Mouse (Mus musculus): ENCODE measurements around the gene Kcnh4.
A peak's percentile ranks its signal among the peaks of the same experiment; 100 is the strongest.
"Not testable (repeated sequence)": the region's sequence is repeated elsewhere in the genome, so short reads cannot be mapped to it uniquely, and the experiment has no call there.

The Kcnh4 gene

DNA sequence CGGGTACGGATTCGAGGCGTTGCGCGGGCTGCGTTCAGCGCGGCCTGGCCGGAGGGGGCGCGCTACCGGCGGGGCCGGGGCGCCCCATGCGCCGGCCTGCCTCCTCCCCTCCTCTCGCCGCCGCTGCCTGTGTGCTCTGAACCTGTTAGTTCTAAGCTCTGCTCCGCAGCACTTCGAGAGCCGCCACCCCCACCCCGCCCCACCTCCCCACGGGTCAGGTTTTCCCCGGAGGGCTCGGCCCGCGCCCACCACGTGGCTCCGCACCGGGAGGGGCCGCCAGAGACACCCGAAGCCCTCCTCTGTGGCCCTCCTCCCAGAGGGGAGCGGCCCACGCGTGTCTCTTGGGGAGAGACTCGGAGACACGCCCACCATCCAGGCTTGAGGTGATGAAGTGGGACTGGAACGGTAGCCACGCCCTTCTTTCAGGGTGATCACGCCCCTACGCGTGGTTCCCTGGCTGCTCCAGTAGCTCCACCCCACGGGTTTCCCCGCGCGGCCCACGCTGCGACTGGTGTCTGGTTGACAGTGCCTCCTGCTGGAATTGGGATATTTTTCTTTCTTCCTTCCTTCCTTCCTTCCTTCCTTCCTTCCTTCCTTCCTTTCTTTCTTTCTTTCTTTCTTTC, at the start of gene Kcnh4:
TSS of gene Kcnh4 (minus strand) at position 332 of the 623 bp plus-strand sequence.
- no peaks in the 10 kb centered on the region for H3K36me3 ChIP-seq (ENCODE audit: control insufficient read depth, insufficient read depth, low read length, poor library complexity, severe bottlenecking)
- H3K27me3 ChIP-seq (ENCODE audit: control insufficient read depth, insufficient read depth, low read length, poor library complexity, severe bottlenecking) = no peaks in the 10 kb centered on the region
- peak; percentile 95 for DNase-seq (ENCODE audit: low read depth, low spot score)

GRCm38 (mm10) chr11:100806380-100807305, 46.9 kb upstream of the Kcnh4 start:
- Histone ChIP-seq H3K27me3 (ENCODE audit: control insufficient read depth, insufficient read depth, low read length, poor library complexity, severe bottlenecking) (no peaks in the 10 kb centered on the region), H3K36me3 (ENCODE audit: control insufficient read depth, insufficient read depth, low read length, poor library complexity, severe bottlenecking) (peaks cover 13% of the 10 kb centered on the region)
- no peak for DNase-seq (ENCODE audit: low read depth, low spot score)

DNA sequence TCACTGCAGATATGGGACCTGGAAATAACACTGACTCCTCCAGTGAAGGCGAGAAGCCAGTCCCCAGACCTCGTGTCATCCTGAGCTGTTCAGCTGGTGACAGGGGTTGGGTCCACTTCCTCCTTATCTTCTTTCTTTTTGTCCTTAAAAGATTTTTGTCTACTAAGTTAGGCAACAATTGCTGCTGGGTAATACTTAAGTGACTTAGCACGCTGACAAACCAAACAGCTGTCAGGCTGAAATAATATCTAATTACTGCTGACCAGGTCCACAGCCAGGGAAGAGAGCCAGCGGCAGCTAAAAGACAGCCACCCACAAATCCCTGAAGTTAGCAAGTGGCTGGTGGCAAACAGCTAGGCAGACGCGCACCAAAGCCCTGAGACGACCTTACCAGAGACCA, 45.8 kb upstream of the Kcnh4 start:
- Histone ChIP-seq H3K36me3 (ENCODE audit: control insufficient read depth, insufficient read depth, low read length, poor library complexity, severe bottlenecking) (peaks cover 22% of the 10 kb centered on the region), H3K27me3 (ENCODE audit: control insufficient read depth, insufficient read depth, low read length, poor library complexity, severe bottlenecking) (no peaks in the 10 kb centered on the region)
- DNase-seq (ENCODE audit: low read depth, low spot score) = no peak

- H3K27me3 ChIP-seq (ENCODE audit: control insufficient read depth, insufficient read depth, low read length, poor library complexity, severe bottlenecking) = no peaks in the 10 kb centered on the region
- peaks cover 25% of the 10 kb centered on the region for H3K36me3 ChIP-seq (ENCODE audit: control insufficient read depth, insufficient read depth, low read length, poor library complexity, severe bottlenecking)
- DNase-seq (ENCODE audit: low read depth, low spot score) = peak; percentile 27
These were observed 44.7 kb upstream of the Kcnh4 start for GRCm38 (mm10) chr11:100804409-100804808.

DNA sequence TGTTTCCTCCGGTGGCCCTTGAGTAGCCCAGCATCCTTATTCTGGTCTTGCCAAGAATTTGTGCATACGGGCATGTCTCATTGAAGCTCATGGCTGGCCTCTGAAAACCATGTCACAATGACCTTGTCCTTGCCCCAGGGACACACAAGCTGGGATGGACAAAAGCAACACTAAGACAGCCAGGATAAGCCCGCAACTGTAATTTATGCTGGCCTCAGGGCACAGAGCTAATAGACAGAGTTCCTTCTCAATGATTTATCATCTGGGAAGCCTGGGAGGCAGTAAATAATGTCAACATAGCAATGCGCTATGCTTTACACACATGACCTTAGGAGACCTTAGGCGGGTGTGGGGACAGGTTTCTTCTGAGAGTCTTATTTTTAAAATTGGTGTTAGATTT, 39.7 kb upstream of the Kcnh4 start:
- H3K36me3 ChIP-seq (ENCODE audit: control insufficient read depth, insufficient read depth, low read length, poor library complexity, severe bottlenecking) = peaks cover 43% of the 10 kb centered on the region
- no peak for DNase-seq (ENCODE audit: low read depth, low spot score)
- no peaks in the 10 kb centered on the region for H3K27me3 ChIP-seq (ENCODE audit: control insufficient read depth, insufficient read depth, low read length, poor library complexity, severe bottlenecking)

DNA sequence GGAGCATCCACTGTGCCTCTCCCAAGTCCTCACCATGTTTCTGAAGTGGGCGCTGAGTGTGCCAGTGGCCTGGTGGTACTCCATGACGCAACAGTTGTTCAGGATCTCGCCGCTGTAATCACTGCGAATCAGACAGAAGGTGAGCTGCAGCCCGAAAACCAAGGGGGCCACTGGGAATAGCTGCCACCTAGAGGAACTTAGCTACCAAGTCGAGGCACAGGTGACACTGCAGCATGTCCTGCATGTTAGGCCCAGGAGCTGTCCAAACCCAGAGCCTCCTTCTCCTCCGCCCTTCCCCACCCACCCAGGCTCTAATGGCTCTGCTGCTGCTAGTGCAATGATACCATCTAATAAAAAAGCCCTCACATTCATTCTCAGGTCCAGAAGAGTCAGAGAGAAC, 36.8 kb upstream of the Kcnh4 start:
- H3K27me3 ChIP-seq (ENCODE audit: control insufficient read depth, insufficient read depth, low read length, poor library complexity, severe bottlenecking) = no peaks in the 10 kb centered on the region
- DNase-seq (ENCODE audit: low read depth, low spot score) = no peak
- H3K36me3 ChIP-seq (ENCODE audit: control insufficient read depth, insufficient read depth, low read length, poor library complexity, severe bottlenecking) = peaks cover 36% of the 10 kb centered on the region

DNA sequence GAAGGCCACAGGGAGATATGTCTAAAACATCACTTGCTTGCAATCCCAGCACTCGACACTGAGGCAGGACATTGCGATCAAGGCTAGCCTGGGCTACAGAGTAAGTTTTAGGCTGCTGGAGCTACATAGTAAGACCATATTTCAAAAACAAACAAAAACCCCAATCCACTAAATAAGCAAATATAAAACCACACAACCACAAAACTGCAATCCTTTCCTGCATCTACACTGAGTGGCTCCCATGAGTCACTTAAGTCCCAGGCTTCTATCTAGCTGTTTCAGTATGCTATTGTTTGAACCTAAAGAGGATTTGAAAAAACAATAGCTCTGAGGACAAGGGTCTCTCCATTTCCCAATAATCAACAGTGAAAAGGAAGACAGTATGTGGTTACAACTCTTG, 35.6 kb upstream of the Kcnh4 start:
- Histone ChIP-seq H3K27me3 (ENCODE audit: control insufficient read depth, insufficient read depth, low read length, poor library complexity, severe bottlenecking) (no peaks in the 10 kb centered on the region), H3K36me3 (ENCODE audit: control insufficient read depth, insufficient read depth, low read length, poor library complexity, severe bottlenecking) (peaks cover 30% of the 10 kb centered on the region)
- DNase-seq (ENCODE audit: low read depth, low spot score) = no peak

DNA sequence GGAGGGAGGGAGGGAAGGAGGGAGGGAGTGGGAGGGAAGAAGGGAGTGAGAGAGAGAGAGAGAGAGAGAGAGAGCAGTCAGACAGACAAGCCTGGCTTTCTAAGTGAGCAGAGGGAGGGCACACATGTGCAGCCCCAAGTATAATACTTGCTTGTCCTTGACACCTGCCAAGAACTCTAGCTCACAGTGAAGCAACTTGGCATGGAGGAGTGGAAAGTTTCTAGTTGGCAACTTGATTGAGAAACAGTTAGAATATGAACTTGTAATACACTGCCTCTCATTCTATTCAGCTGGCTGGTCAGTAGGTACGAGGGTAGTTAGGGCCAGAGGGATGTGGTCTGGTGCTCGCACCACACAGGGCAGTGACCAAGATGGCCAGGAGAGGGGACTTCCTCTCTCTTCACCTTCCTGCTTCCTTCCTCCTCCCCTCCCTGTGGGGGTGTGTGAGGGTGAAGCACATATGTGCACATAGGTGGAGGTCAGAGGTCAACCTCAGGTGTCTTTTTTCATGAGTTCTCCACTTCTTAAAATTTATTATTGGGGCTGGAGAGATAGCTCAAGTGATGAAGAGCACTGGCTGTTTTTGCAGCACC, 31.8 kb upstream of the Kcnh4 start:
- no peaks in the 10 kb centered on the region; the same call in 1 of the 2 replicates for H3K27me3 ChIP-seq (ENCODE audit: control insufficient read depth, insufficient read depth, low read length, poor library complexity, severe bottlenecking)
- no peak for DNase-seq (ENCODE audit: low read depth, low spot score)
- H3K36me3 ChIP-seq (ENCODE audit: control insufficient read depth, insufficient read depth, low read length, poor library complexity, severe bottlenecking) = peaks cover 37% of the 10 kb centered on the region

DNA sequence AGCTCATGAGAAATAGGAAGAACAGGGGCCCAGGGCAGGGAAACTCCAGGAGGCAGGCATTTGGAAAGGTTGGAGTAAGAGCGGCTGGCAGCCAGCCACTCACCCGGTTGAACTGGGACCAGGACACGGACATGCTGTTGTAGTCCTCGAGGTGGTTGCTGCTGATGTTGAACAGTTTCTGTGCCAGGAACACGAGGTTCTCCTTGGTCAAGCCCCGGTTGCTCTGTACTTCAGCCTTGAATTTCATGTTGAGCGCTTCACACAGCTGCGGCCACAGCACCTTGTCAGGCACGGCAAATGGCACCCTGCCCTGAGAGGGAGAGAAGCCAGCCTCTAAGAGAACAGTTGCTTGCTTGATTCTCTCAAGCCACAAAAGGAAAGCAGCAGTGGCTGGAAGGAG, 30.9 kb upstream of the Kcnh4 start:
- not testable (repeated sequence) for H3K27me3 ChIP-seq (ENCODE audit: control insufficient read depth, insufficient read depth, low read length, poor library complexity, severe bottlenecking); DNase-seq (ENCODE audit: low read depth, low spot score)
- H3K36me3 ChIP-seq (ENCODE audit: control insufficient read depth, insufficient read depth, low read length, poor library complexity, severe bottlenecking) = peaks cover 33% of the 10 kb centered on the region

DNA sequence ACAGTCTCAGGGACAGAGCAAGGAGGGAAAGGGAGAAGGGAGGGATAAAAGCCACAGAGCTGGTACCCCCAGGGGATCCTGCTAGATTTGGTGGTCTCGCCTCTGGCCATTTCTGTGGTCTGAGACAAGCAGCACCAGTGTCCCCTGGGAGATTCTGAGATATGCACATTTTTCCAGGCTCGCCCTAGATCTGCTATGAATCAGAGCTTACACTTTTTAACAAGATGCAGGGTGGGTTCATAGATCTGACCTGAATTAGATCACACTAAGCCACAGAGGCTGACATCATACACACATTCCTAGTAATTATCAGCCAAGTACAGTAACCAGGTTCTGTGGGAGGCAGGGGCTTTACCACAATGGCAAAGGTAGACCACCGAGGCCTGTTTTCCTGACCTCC, 30.0 kb upstream of the Kcnh4 start:
- no peaks in the 10 kb centered on the region; the same call in 1 of the 2 replicates for H3K27me3 ChIP-seq (ENCODE audit: control insufficient read depth, insufficient read depth, low read length, poor library complexity, severe bottlenecking)
- H3K36me3 ChIP-seq (ENCODE audit: control insufficient read depth, insufficient read depth, low read length, poor library complexity, severe bottlenecking) = peaks cover 31% of the 10 kb centered on the region
- DNase-seq (ENCODE audit: low read depth, low spot score) = no peak

DNA sequence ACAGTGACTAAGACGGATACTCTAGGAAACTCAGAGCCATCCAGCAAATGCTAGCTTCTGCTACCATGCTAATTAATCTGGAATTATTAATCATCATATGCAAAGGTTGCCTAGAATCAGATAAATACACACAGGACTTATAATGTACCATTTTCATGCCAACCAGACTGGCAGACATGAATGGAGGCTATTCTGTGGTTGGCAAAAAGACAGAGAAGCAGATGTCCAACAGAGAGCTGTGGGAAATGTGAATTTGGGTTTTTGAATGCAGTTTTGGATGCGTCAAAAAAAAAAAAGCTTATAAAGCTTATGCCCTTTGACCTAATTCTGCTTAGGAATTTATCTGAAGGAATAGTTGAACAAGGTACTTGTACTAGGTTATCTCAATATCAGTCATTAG, 26.0 kb upstream of the Kcnh4 start:
- Histone ChIP-seq H3K27me3 (ENCODE audit: control insufficient read depth, insufficient read depth, low read length, poor library complexity, severe bottlenecking) (no peaks in the 10 kb centered on the region; the same call in 1 of the 2 replicates), H3K36me3 (ENCODE audit: control insufficient read depth, insufficient read depth, low read length, poor library complexity, severe bottlenecking) (peaks cover 45% of the 10 kb centered on the region)
- DNase-seq (ENCODE audit: low read depth, low spot score) = no peak

- DNase-seq (ENCODE audit: low read depth, low spot score) = no peak
- Histone ChIP-seq H3K36me3 (ENCODE audit: control insufficient read depth, insufficient read depth, low read length, poor library complexity, severe bottlenecking) (peaks cover 38% of the 10 kb centered on the region), H3K27me3 (ENCODE audit: control insufficient read depth, insufficient read depth, low read length, poor library complexity, severe bottlenecking) (no peaks in the 10 kb centered on the region; the same call in 1 of the 2 replicates)
These were observed 24.5 kb upstream of the Kcnh4 start for GRCm38 (mm10) chr11:100784286-100784685.

DNA sequence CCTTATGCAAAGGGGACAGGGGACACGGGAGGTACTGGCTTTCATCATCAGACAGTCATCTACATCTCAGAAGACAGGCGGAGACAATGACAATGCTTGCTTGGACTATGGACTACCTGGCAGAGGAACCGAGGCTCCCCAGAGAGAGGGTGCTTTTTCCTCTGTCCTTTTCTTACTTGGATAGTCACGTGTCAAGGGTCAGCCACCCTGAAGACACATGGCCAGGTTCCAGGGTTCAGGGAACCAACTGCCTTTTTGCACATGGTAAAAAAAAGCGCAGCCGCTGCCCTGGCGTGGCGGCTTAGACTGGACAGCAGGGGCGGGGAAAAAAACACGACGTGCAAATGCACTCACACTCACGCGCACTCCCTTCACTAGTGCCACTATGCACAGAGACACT, 22.8 kb upstream of the Kcnh4 start:
- H3K27me3 ChIP-seq (ENCODE audit: control insufficient read depth, insufficient read depth, low read length, poor library complexity, severe bottlenecking) = no peaks in the 10 kb centered on the region
- no peak for DNase-seq (ENCODE audit: low read depth, low spot score)
- peaks cover 31% of the 10 kb centered on the region for H3K36me3 ChIP-seq (ENCODE audit: control insufficient read depth, insufficient read depth, low read length, poor library complexity, severe bottlenecking)

GRCm38 (mm10) chr11:100781763-100782475, 22.2 kb upstream of the Kcnh4 start:
- no peak for DNase-seq (ENCODE audit: low read depth, low spot score)
- H3K27me3 ChIP-seq (ENCODE audit: control insufficient read depth, insufficient read depth, low read length, poor library complexity, severe bottlenecking) = no peaks in the 10 kb centered on the region
- H3K36me3 ChIP-seq (ENCODE audit: control insufficient read depth, insufficient read depth, low read length, poor library complexity, severe bottlenecking) = peaks cover 29% of the 10 kb centered on the region

Data from splenic B cell, adult 2 months (primary cell).